Mouse (Mus musculus) embryonic facial prominence, embryonic 11.5 days (tissue): ENCODE measurements around the gene C1qtnf7. TPM values are rescaled to one million over a fixed set of nuclear protein-coding genes. Genes with fewer than 3 reads are reported as not detected.

Experiments
- ATAC-seq: fragments of 200-750 bp; cut with Nextera tagmentation; replicated peaks from 2 replicates; pipeline ENCODE4 v1.8.0; 2017; ENCODE audit warnings: low read depth; ENCODE audit not compliant: insufficient number of reproducible peaks, low FRiP score, low TSS enrichment
- DNase-seq: peaks from one replicate; pipeline ENCODE4 v3.0.0-alpha.2; 2015; ENCODE audit warnings: low spot score
- H3K27ac ChIP-seq: fragments of 300-500 bp; sonication (generic); replicated peaks from 2 replicates; pipeline ENCODE4 v1.5.1; 2014; ENCODE audit warnings: mild to moderate bottlenecking, low read depth, low read length, control low read depth
- H3K27me3 ChIP-seq: fragments of 300-500 bp; sonication (generic); 2 replicates; pipeline ENCODE4 v1.6.1; 2014; ENCODE audit warnings: mild to moderate bottlenecking, low read length, moderate library complexity, mixed read lengths; ENCODE audit not compliant: control insufficient read depth, insufficient read depth
- H3K36me3 ChIP-seq: fragments of 300-500 bp; sonication (generic); replicated peaks from 2 replicates; pipeline ENCODE4 v1.6.1; 2014; ENCODE audit warnings: low read depth, mild to moderate bottlenecking, low read length, moderate library complexity, mixed read lengths; ENCODE audit not compliant: control insufficient read depth, insufficient read depth
- H3K4me1 ChIP-seq: fragments of 300-500 bp; sonication (generic); 2 replicates; pipeline ENCODE4 v1.6.1; 2014; ENCODE audit warnings: low read length, mixed read lengths; ENCODE audit not compliant: control insufficient read depth, insufficient read depth
- H3K4me2 ChIP-seq: fragments of 300-500 bp; sonication (generic); 2 replicates; pipeline ENCODE4 v1.6.1; 2014; ENCODE audit warnings: low read depth, mild to moderate bottlenecking, control low read depth, low read length, moderate library complexity
- H3K4me3 ChIP-seq: fragments of 300-500 bp; sonication (generic); 2 replicates; pipeline ENCODE4 v1.5.1; 2014; ENCODE audit warnings: low read depth, low read length, control low read depth
- H3K9ac ChIP-seq: fragments of 300-500 bp; sonication (generic); replicated peaks from 2 replicates; pipeline ENCODE4 v1.6.1; 2014; ENCODE audit warnings: mild to moderate bottlenecking, control low read depth, low read length
- H3K9me3 ChIP-seq: fragments of 300-500 bp; sonication (generic); replicated peaks from 2 replicates; pipeline ENCODE4 v1.6.1; 2016; ENCODE audit warnings: mild to moderate bottlenecking, low read length, inconsistent platforms, mixed read lengths; ENCODE audit not compliant: control insufficient read depth
- WGBS: fragments of 180-500 bp; shearing (Covaris S2); extraction: QIAGEN DNeasy Blood & Tissue Kit; methylation state at CpG from one replicate; pipeline ENCODE4 v1.1.7; 2014; 5-methylcytosine and 5-hydroxymethylcytosine counted together
- polyA plus RNA-seq: library from polyadenylated mRNA; unstranded; fragments of >200 nt; fragmentation: Nextera tagmentation; extraction: Ambion mirVana; gene quantifications from 2 replicates; pipeline ENCODE4 v1.2.1, GENCODE M21; 2014

The C1qtnf7 gene
- polyA plus RNA-seq, 1 experiment from 2014 or later, result 4.9 TPM

- no peak overlapping the region for H3K4me3 ChIP-seq
- no peaks in the 10 kb centered on the region for H3K9me3 ChIP-seq
- no peak for ATAC-seq
- 21% methylated on average over 5 of the region's 5 CpGs for WGBS
- no peaks in the 10 kb centered on the region for H3K27me3 ChIP-seq
- H3K27ac ChIP-seq, result no peak overlapping the region
- peak; percentile 59 for DNase-seq
- no peak overlapping the region for H3K4me2 ChIP-seq
- H3K36me3 ChIP-seq, result no peaks in the 10 kb centered on the region
- no peak overlapping the region for H3K9ac ChIP-seq
- peaks cover 2% of the 10 kb centered on the region for H3K4me1 ChIP-seq
Observed at GRCm38 (mm10) chr5:43665144-43665543, 149.8 kb downstream of the C1qtnf7 start.

Other genes starting within 250 kb of the C1qtnf7 start
- gene Cc2d2a, start 146.8 kb downstream of the C1qtnf7 start, polyA plus RNA-seq, result 8.7 and 10.5 TPM in 2 replicates